Mouse (Mus musculus) gastrocnemius, postnatal 14 days (tissue): ENCODE data around the gene Dgkz. TPM values are rescaled to one million over a fixed set of nuclear protein-coding genes. Genes with fewer than 3 reads are reported as not detected.

Source experiments
- DNase-seq: peaks from one replicate; pipeline ENCODE4 v3.0.0; 2021; ENCODE audit warnings: mixed read lengths
- intact Hi-C: fragments of 180-260 bp; cut with DNase I; formaldehyde crosslinking; loops from one replicate; pipeline ENCODE4 v1.15.1; 2025; ENCODE audit warnings: low total_unique reads
- total RNA-seq, 2 experiments: library from RNA; stranded (reverse); gene quantifications; 2 replicates each; pipeline ENCODE4 v1.2.3; 2021

Dgkz gene
- total RNA-seq, 2 experiments from 2014 or later = 38.6 to 42.4 TPM

GRCm38 (mm10) chr2:91947397-91948150 lies 28.1 kb downstream of the Dgkz start:
- intact Hi-C loops = no loop called here
- DNase-seq = peak; percentile 77

- intact Hi-C loops = no loop called here
- peak; percentile 56 for DNase-seq
Measured at GRCm38 (mm10) chr2:91946836-91947235, 28.8 kb downstream of the Dgkz start.

- intact Hi-C loops = loop anchor here (2.0 kb wide), 1 partner anchor 15 kb away; no protein-coding TSS in a partner anchor
- DNase-seq = peak; percentile 6
Measured at GRCm38 (mm10) chr2:91945483-91945882, 30.2 kb downstream of the Dgkz start, which contains the start of gene Gm9821. Gene Gm9821, plus strand, starts transcription at chr2:91945703.

- DNase-seq = peak; percentile 78
- intact Hi-C loops = loop anchor here (2.0 kb wide), 1 partner anchor 16 kb away; no protein-coding TSS in a partner anchor
Measured at GRCm38 (mm10) chr2:91944170-91944950, 31.3 kb downstream of the Dgkz start.

- peak; percentile 5 for DNase-seq
- intact Hi-C loops = no loop called here
Measured at GRCm38 (mm10) chr2:91942356-91942755, 33.3 kb downstream of the Dgkz start.

GRCm38 (mm10) chr2:91939303-91939935 lies 36.2 kb downstream of the Dgkz start:
- DNase-seq = peak; percentile 7
- intact Hi-C loops = no loop called here

- intact Hi-C loops = no loop called here
- DNase-seq = no peak
Measured at GRCm38 (mm10) chr2:91936154-91936553, 39.5 kb downstream of the Dgkz start.

- intact Hi-C loops = no loop called here
- no peak for DNase-seq
Measured at GRCm38 (mm10) chr2:91934826-91935525, 40.7 kb downstream of the Dgkz start.

- intact Hi-C loops = no loop called here
- DNase-seq = no peak
Measured at GRCm38 (mm10) chr2:91934016-91934415, 41.6 kb downstream of the Dgkz start.

- DNase-seq = no peak
- intact Hi-C loops = no loop called here
Measured at GRCm38 (mm10) chr2:91933471-91933870, 42.2 kb downstream of the Dgkz start.

GRCm38 (mm10) chr2:91932737-91933350 lies 42.8 kb downstream of the Dgkz start:
- intact Hi-C loops = no loop called here
- no peak for DNase-seq

GRCm38 (mm10) chr2:91932160-91932711 lies 43.4 kb downstream of the Dgkz start, which contains the start of gene Mdk:
Gene Mdk, minus strand, starts transcription at chr2:91932297.
- intact Hi-C loops = no loop called here
- peak; percentile 12 for DNase-seq

- peak; percentile 60 for DNase-seq
- intact Hi-C loops = no loop called here
Measured at GRCm38 (mm10) chr2:91931328-91932159, 44.1 kb downstream of the Dgkz start.

- intact Hi-C loops = no loop called here
Measured at GRCm38 (mm10) chr2:91930761-91931291, 44.8 kb downstream of the Dgkz start.

GRCm38 (mm10) chr2:91929936-91930335 lies 45.7 kb downstream of the Dgkz start:
- DNase-seq = peak; percentile 52
- intact Hi-C loops = no loop called here

More at GRCm38 (mm10) chr2:91930761-91931291, 44.8 kb downstream of the Dgkz start:
- DNase-seq = peak; percentile 9

GRCm38 (mm10) chr2:91929455-91929854 lies 46.2 kb downstream of the Dgkz start:
- no peak for DNase-seq
- intact Hi-C loops = no loop called here

GRCm38 (mm10) chr2:91928534-91929350 lies 46.9 kb downstream of the Dgkz start:
- no peak for DNase-seq
- intact Hi-C loops = no loop called here
